Mouse (Mus musculus): ENCODE measurements around the gene Minos1. TPM values are rescaled to one million over a fixed set of nuclear protein-coding genes. Genes with fewer than 3 reads are reported as not detected.

Minos1 gene
- polyA plus RNA-seq, 1 experiment from 2014 or later = 580 TPM

DNA sequence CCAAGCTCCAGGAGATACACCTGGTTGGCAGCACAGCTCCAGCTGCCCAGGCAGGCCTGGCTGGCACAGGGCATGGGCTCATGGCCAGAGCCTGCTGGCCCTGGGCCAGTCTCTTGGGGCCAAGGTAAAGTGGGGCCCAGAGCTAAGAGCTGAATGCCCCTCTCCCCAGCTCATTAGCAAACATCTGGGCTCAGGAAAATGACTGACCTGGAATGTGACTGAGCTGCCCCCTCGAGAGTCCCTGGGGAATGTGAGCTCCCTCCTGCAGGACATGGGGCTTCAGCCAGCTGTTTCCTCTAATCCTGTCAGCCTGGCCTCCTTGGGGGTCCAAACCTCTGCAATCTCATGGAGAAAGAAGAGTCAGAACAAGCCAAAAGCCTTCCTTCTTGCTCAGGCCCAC is 35.5 kb downstream of the Minos1 start:
- Histone ChIP-seq H3K36me3 (ENCODE audit: control insufficient read depth, insufficient read depth, low read length) (0 out of 2 replicates have a peak, but pooled peaks cover 3% of the 10 kb centered on the region), H3K27me3 (replicated peaks; ENCODE audit: control insufficient read depth, insufficient read depth, low read length) (peaks cover 23% of the 10 kb centered on the region; the same call in 1 of the 2 replicates), H3K9me3 (ENCODE audit: control insufficient read depth, low read length) (peaks cover 8% of the 10 kb centered on the region), H3K9ac (ENCODE audit: low read length) (no peak overlapping the region), H3K4me2 (ENCODE audit: low read length) (no peak overlapping the region), H3K4me3 (ENCODE audit: low read depth, low read length) (no peak overlapping the region), H3K27ac (ENCODE audit: low read depth) (peak overlapping the region; percentile 29), H3K4me1 (replicated peaks; ENCODE audit: control insufficient read depth, insufficient read depth, low read length) (peaks cover 10% of the 10 kb centered on the region; the same call in 1 of the 2 replicates)
- DNase-seq (ENCODE audit: low spot score) (no peak), ATAC-seq (replicated peaks; ENCODE audit: low FRiP score, low TSS enrichment, low read depth) (no peak)
- 26% methylated on average over 1 of the region's 1 CpGs for WGBS

DNA sequence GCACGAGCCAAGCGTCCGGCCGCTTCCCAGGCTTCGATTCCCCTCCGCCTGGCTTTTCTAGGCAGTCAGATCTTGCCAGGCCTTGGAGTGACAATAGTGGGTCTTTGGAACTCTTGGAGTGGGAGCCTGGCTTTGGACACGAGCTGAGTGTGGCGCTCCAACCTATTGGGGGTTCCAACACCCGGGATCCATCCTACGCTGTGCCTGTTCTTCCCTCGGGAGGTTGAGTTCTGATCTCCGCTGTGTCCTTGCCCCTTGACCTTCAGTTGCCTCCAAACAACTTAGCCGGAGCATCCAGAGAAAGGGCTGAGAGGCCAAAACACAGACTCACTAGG is 37.8 kb downstream of the Minos1 start:
- peak overlapping the region; percentile 71 for H3K4me3 ChIP-seq (ENCODE audit: low read depth, low read length)
- H3K27ac ChIP-seq (ENCODE audit: low read depth) = no peak overlapping the region
- H3K4me2 ChIP-seq (ENCODE audit: low read length) = peak overlapping the region; percentile 89
- WGBS = 25% methylated on average over 13 of the region's 13 CpGs
- peaks cover 25% of the 10 kb centered on the region; the same call in 1 of the 2 replicates for H3K27me3 ChIP-seq (replicated peaks; ENCODE audit: control insufficient read depth, insufficient read depth, low read length)
- no peak; the same call in 1 of the 2 replicates for ATAC-seq (replicated peaks; ENCODE audit: low FRiP score, low TSS enrichment, low read depth)
- peak overlapping the region; percentile 73 for H3K9ac ChIP-seq (ENCODE audit: low read length)
- H3K4me1 ChIP-seq (replicated peaks; ENCODE audit: control insufficient read depth, insufficient read depth, low read length) = peaks cover 10% of the 10 kb centered on the region; the same call in 1 of the 2 replicates
- H3K9me3 ChIP-seq (ENCODE audit: control insufficient read depth, low read length) = peaks cover 8% of the 10 kb centered on the region
- H3K36me3 ChIP-seq (ENCODE audit: control insufficient read depth, insufficient read depth, low read length) = 0 out of 2 replicates have a peak, but pooled peaks cover 3% of the 10 kb centered on the region
- DNase-seq (ENCODE audit: low spot score) = no peak

DNA sequence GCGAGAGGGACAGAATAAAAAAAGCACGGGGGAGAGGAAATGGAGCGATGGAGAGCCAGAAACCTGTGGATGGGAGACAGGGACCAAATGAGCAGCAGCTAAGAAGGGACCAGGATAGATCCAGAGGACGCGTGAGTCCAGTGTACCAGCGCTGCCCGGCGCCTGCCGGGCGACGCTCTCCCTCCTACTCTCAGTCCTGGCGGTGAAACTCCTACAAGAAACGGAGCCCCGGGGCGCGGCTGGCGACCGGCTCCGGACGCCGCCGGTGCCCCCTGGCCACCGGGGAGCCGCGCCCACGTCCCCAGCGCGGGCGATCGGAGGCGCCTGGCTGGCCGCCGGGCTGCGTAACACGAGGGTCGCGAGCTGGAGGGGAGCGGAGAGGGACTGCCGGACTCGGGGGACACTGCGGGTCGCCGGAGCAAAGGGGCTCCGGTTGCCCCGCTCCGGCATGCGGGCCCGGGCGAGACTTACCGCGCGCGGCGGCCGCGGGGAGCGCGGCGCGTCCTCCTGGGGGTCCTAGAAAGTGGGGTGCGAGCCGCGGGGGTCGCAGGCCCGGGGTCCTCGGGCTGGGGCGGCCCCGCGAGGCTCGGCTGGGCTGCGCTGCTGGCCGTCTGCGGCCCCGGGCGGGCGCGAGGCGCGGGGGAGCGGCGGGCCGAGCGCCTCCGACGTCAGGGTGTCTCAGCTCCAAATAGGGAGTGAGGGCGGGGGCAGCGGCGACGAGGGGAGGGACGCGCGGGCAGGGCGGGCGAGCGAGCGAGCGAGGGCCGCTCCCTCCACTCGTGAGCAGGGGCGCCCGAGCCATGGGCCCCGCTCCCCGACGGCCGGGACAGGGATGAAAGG is 38.3 kb downstream of the Minos1 start, which contains the start of gene Nbl1:
TSS of gene Nbl1 (minus strand) at position 638 of the 840 bp plus-strand sequence.
- peaks cover 8% of the 10 kb centered on the region for H3K9me3 ChIP-seq (ENCODE audit: control insufficient read depth, low read length)
- H3K4me1 ChIP-seq (replicated peaks; ENCODE audit: control insufficient read depth, insufficient read depth, low read length) = peaks cover 10% of the 10 kb centered on the region; the same call in 1 of the 2 replicates
- H3K27ac ChIP-seq (ENCODE audit: low read depth) = peak within 1 kb of the TSS; percentile 51
- H3K36me3 ChIP-seq (ENCODE audit: control insufficient read depth, insufficient read depth, low read length) = 0 out of 2 replicates have a peak, but pooled peaks cover 3% of the 10 kb centered on the region
- ATAC-seq (replicated peaks; ENCODE audit: low FRiP score, low TSS enrichment, low read depth) (no peak; the same call in 1 of the 2 replicates), DNase-seq (ENCODE audit: low spot score) (peak; percentile 67)
- H3K9ac ChIP-seq (ENCODE audit: low read length) = peak within 1 kb of the TSS; percentile 73
- peaks cover 25% of the 10 kb centered on the region; the same call in 1 of the 2 replicates for H3K27me3 ChIP-seq (replicated peaks; ENCODE audit: control insufficient read depth, insufficient read depth, low read length)
- peak within 1 kb of the TSS; percentile 89 for H3K4me2 ChIP-seq (ENCODE audit: low read length)
- 1% methylated on average over 77 of the region's 105 CpGs for WGBS
- H3K4me3 ChIP-seq (ENCODE audit: low read depth, low read length) = peak within 1 kb of the TSS; percentile 71

DNA sequence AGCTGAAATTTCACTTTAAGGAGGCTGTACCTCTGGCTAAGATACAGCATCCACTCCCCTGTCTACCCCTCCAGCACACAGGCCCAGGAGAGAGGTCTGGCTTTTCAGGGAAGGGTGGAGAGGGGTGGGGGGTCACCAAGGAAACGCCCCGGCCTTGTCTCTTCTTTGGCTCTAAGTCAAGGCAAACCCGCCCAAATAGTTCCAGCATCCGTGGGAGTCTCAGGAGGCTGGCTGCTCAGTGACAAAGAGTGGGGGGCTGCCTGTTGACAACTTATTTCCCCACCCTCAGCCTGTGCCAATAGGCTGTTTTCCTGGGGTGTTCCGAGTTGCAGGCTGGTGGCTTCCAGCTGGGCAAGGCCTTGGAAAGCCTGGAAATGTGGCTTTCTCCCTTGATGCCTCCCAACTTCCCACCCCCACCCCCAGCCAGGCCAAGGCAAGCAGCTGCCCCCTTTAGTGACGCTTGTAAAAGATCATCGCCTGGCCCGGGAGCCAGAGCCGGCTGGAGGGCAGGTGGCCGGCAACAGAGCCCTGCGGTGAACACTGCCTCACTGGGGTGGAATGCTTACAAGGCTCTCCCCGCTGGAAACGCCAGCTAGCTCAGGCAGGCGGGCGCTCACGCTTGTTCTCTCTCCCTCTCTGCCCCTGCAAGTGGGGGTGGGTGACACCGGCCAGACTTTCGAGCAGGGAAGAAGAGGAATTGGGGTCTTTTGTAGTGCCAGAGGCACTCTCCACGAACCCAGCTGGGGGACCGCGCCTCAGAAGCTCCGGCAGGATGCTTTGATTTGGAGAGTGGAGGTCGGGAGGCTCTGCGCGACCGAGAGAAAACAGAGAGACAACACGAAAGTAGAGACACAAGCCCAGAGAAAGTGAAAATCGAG is 39.2 kb downstream of the Minos1 start:
- Histone ChIP-seq H3K9me3 (ENCODE audit: control insufficient read depth, low read length) (peaks cover 8% of the 10 kb centered on the region), H3K36me3 (ENCODE audit: control insufficient read depth, insufficient read depth, low read length) (0 out of 2 replicates have a peak, but pooled peaks cover 3% of the 10 kb centered on the region), H3K27me3 (replicated peaks; ENCODE audit: control insufficient read depth, insufficient read depth, low read length) (peaks cover 25% of the 10 kb centered on the region; the same call in 1 of the 2 replicates), H3K4me1 (replicated peaks; ENCODE audit: control insufficient read depth, insufficient read depth, low read length) (peaks cover 10% of the 10 kb centered on the region; the same call in 1 of the 2 replicates), H3K4me2 (ENCODE audit: low read length) (peak overlapping the region; percentile 89), H3K9ac (ENCODE audit: low read length) (peak overlapping the region; percentile 73), H3K27ac (ENCODE audit: low read depth) (peak overlapping the region; percentile 51; the same call in 1 of the 2 replicates), H3K4me3 (ENCODE audit: low read depth, low read length) (peak overlapping the region; percentile 71)
- DNase-seq (ENCODE audit: low spot score) (peak; percentile 77), ATAC-seq (replicated peaks; ENCODE audit: low FRiP score, low TSS enrichment, low read depth) (no peak; the same call in 1 of the 2 replicates)
- 7% methylated on average over 28 of the region's 28 CpGs for WGBS

DNA sequence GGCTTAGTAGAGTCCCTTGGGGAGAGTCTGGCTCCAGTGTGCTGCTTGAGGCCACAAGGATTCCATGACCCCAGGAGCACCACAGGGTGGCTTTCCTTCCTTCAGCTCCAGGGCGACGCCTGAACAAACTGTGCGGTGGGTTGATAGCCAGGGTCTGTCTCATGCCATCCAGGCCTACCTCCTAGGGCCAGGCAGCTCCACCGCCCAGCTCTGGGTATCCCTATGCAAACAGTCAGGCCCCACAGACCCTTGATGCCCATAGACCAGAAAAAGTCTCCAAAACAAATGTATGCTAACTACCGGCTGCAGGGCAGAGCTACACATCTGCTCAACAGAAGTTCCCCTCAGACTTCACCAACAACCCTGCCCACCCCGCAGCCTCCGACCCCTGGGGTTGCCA is 39.8 kb downstream of the Minos1 start:
- 0 out of 2 replicates have a peak overlapping the region, but pooled peaks have one; percentile 10 for H3K9ac ChIP-seq (ENCODE audit: low read length)
- H3K4me2 ChIP-seq (ENCODE audit: low read length) = peak overlapping the region; percentile 89
- WGBS = 47% methylated on average over 7 of the region's 7 CpGs
- DNase-seq (ENCODE audit: low spot score) (no peak), ATAC-seq (replicated peaks; ENCODE audit: low FRiP score, low TSS enrichment, low read depth) (no peak)
- peak overlapping the region; percentile 71 for H3K4me3 ChIP-seq (ENCODE audit: low read depth, low read length)
- H3K27ac ChIP-seq (ENCODE audit: low read depth) = no peak overlapping the region
- H3K9me3 ChIP-seq (ENCODE audit: control insufficient read depth, low read length) = peaks cover 8% of the 10 kb centered on the region
- H3K27me3 ChIP-seq (replicated peaks; ENCODE audit: control insufficient read depth, insufficient read depth, low read length) = peaks cover 25% of the 10 kb centered on the region; the same call in 1 of the 2 replicates
- H3K4me1 ChIP-seq (replicated peaks; ENCODE audit: control insufficient read depth, insufficient read depth, low read length) = peaks cover 10% of the 10 kb centered on the region; the same call in 1 of the 2 replicates
- 0 out of 2 replicates have a peak, but pooled peaks cover 3% of the 10 kb centered on the region for H3K36me3 ChIP-seq (ENCODE audit: control insufficient read depth, insufficient read depth, low read length)

DNA sequence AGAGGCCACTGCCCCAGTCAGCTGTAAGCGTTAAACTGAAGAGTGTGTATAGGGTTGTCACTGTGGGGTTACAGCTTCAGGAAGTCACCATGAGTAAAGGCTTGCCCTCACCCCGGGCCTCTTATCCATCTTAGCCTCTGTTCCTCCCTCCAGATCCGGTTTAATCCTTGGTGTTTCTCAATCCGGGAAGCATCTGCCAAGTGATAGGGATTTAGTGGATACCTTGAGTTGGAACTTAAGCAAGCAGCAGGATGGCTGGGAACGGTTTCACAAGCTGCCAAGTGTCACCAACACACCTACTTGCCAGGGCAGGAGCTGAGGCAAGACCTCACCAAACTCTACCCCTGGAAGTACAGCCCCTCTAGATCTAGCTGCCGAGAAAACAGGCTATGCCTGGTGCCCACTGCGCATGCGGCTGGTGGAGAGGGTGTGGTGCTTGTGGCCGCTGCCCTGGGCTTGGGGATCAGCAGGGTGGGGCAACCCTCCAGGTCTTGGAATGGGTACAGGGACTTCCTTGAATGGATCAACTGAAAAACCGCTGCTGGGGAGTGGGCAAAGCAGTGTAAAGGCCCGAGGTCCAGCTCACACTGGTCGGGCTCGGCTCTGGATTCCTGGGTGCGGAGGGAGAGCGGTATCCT is 40.5 kb downstream of the Minos1 start:
- DNase-seq (ENCODE audit: low spot score) (no peak), ATAC-seq (replicated peaks; ENCODE audit: low FRiP score, low TSS enrichment, low read depth) (no peak)
- Histone ChIP-seq H3K36me3 (ENCODE audit: control insufficient read depth, insufficient read depth, low read length) (0 out of 2 replicates have a peak, but pooled peaks cover 3% of the 10 kb centered on the region), H3K27ac (ENCODE audit: low read depth) (no peak overlapping the region), H3K9ac (ENCODE audit: low read length) (no peak overlapping the region), H3K4me2 (ENCODE audit: low read length) (peak overlapping the region; percentile 89; the same call in 1 of the 2 replicates), H3K4me3 (ENCODE audit: low read depth, low read length) (no peak overlapping the region), H3K4me1 (replicated peaks; ENCODE audit: control insufficient read depth, insufficient read depth, low read length) (peaks cover 13% of the 10 kb centered on the region; the same call in 1 of the 2 replicates), H3K9me3 (ENCODE audit: control insufficient read depth, low read length) (peaks cover 8% of the 10 kb centered on the region), H3K27me3 (replicated peaks; ENCODE audit: control insufficient read depth, insufficient read depth, low read length) (peaks cover 25% of the 10 kb centered on the region; the same call in 1 of the 2 replicates)
- WGBS = 60% methylated on average over 15 of the region's 15 CpGs

DNA sequence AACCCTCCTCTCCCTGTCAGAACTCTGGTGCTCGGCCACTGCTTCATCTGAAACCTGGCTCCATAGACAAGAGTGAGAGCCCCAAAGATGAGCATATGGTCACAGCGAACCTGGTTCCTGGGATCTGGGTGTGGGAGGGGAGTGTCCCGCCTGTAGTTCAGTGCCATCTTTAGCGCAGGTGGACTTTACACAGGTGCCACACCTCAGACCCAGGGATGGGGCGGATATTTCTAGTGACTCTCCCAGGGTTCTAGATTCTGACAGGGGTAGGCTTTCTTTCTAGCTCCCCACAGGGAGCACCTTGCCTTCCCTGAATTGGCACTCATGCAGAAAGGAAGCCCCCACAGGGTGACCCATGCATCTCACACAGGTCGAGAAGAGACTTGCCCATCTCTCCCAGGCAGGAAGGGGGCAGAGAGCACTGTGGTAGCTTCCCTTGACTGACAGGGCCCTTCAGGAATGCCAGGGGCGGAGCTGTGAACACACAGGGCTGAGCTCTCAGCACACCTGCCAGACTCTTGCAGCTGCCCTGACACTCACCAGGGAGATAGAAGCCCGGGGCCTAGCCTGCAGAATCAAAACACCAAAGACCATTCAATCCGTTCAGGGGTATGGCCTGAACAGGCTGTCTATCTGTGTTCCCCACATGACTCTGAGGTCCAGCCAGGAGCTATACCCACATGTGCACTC is 41.8 kb downstream of the Minos1 start:
- no peak overlapping the region for H3K4me3 ChIP-seq (ENCODE audit: low read depth, low read length)
- H3K27ac ChIP-seq (ENCODE audit: low read depth) = no peak overlapping the region
- peaks cover 25% of the 10 kb centered on the region; the same call in 1 of the 2 replicates for H3K27me3 ChIP-seq (replicated peaks; ENCODE audit: control insufficient read depth, insufficient read depth, low read length)
- H3K36me3 ChIP-seq (ENCODE audit: control insufficient read depth, insufficient read depth, low read length) = 0 out of 2 replicates have a peak, but pooled peaks cover 3% of the 10 kb centered on the region
- H3K4me1 ChIP-seq (replicated peaks; ENCODE audit: control insufficient read depth, insufficient read depth, low read length) = peaks cover 13% of the 10 kb centered on the region; the same call in 1 of the 2 replicates
- DNase-seq (ENCODE audit: low spot score) (no peak), ATAC-seq (replicated peaks; ENCODE audit: low FRiP score, low TSS enrichment, low read depth) (no peak)
- no peaks in the 10 kb centered on the region for H3K9me3 ChIP-seq (ENCODE audit: control insufficient read depth, low read length)
- H3K4me2 ChIP-seq (ENCODE audit: low read length) = no peak overlapping the region
- no peak overlapping the region for H3K9ac ChIP-seq (ENCODE audit: low read length)
- WGBS = 50% methylated on average over 9 of the region's 9 CpGs
